Mouse (Mus musculus) ES-Bruce4 (cell line): ENCODE measurements around the gene Gnpda2. TPM values are rescaled to one million over a fixed set of nuclear protein-coding genes. Genes with fewer than 3 reads are reported as not detected.

ENCODE experiments used
- H3K27ac ChIP-seq: 2 replicates; pipeline ENCODE4 v1.5.1; 2012; ENCODE audit warnings: low read length, inconsistent platforms; ENCODE audit not compliant: insufficient read depth
- H3K27me3 ChIP-seq: 2 replicates; pipeline ENCODE4 v1.6.1; 2012; ENCODE audit warnings: mild to moderate bottlenecking, low read length, inconsistent platforms; ENCODE audit not compliant: control insufficient read depth, poor library complexity, insufficient read depth, severe bottlenecking
- H3K36me3 ChIP-seq: 2 replicates; pipeline ENCODE4 v1.6.1; 2012; ENCODE audit warnings: inconsistent platforms, mild to moderate bottlenecking, low read length, moderate library complexity; ENCODE audit not compliant: control insufficient read depth, poor library complexity, insufficient read depth, severe bottlenecking
- H3K4me1 ChIP-seq: one replicate; pipeline ENCODE4 v1.8.1; 2011; ENCODE audit warnings: low read length; ENCODE audit not compliant: control insufficient read depth, insufficient read depth
- H3K4me3 ChIP-seq: 2 replicates; pipeline ENCODE4 v1.5.1; 2011; ENCODE audit warnings: low read depth, mild to moderate bottlenecking, low read length
- H3K9ac ChIP-seq: 2 replicates; pipeline ENCODE4 v1.6.1; 2012; ENCODE audit warnings: low read depth, mild to moderate bottlenecking, inconsistent platforms; ENCODE audit not compliant: poor library complexity, severe bottlenecking
- H3K9me3 ChIP-seq: replicated peaks from 2 replicates; pipeline ENCODE4 v1.6.1; 2012; ENCODE audit warnings: mild to moderate bottlenecking, low read length, inconsistent platforms; ENCODE audit not compliant: control insufficient read depth, poor library complexity, insufficient read depth, severe bottlenecking
- CTCF ChIP-seq: IDR thresholded peaks from one replicate; pipeline ENCODE4 v1.8.1; 2011; ENCODE audit warnings: low read depth, low read length
- EP300 ChIP-seq: IDR thresholded peaks from 2 replicates; pipeline ENCODE4 v1.6.1; 2011; ENCODE audit warnings: low read depth, low read length; ENCODE audit not compliant: insufficient read depth
- POLR2A ChIP-seq: IDR thresholded peaks from one replicate; pipeline ENCODE4 v1.8.1; 2011; ENCODE audit warnings: low read length; ENCODE audit not compliant: insufficient read depth
- polyA plus RNA-seq: library from polyadenylated mRNA; stranded (reverse); fragments of >200 nt; gene quantifications from 2 replicates; pipeline ENCODE4 v1.2.4, GENCODE M21; 2011; ENCODE audit warnings: low read depth; ENCODE audit not compliant: missing spikeins, insufficient read depth, insufficient read length

Gene Gnpda2
- polyA plus RNA-seq, result 21.1 and 25.7 TPM in 2 replicates

GRCm38 (mm10) chr5:69591640-69592461 is at the start of gene Gnpda2:
TSS of gene Gnpda2 (minus strand) at chr5:69592340.
- TF ChIP-seq POLR2A, result peak; percentile 68
- TF ChIP-seq CTCF, result peak; percentile 21
- no peak for TF ChIP-seq EP300
- no peaks in the 10 kb centered on the region for H3K4me1 ChIP-seq
- peak within 1 kb of the TSS; percentile 87 for H3K9ac ChIP-seq
- H3K27ac ChIP-seq, result no peak within 1 kb of the TSS
- no peaks in the 10 kb centered on the region for H3K27me3 ChIP-seq
- no peaks in the 10 kb centered on the region for H3K36me3 ChIP-seq
- H3K9me3 ChIP-seq, result no peaks in the 10 kb centered on the region
- peak within 1 kb of the TSS; percentile 87 for H3K4me3 ChIP-seq

- no peak for TF ChIP-seq POLR2A
- TF ChIP-seq EP300, result no peak
- TF ChIP-seq CTCF, result no peak
- Histone ChIP-seq H3K4me1 (no peaks in the 10 kb centered on the region), H3K36me3 (no peaks in the 10 kb centered on the region), H3K27me3 (no peaks in the 10 kb centered on the region), H3K4me3 (no peak overlapping the region), H3K9ac (no peak overlapping the region), H3K27ac (no peak overlapping the region), H3K9me3 (no peaks in the 10 kb centered on the region)
Observed at GRCm38 (mm10) chr5:69634766-69635165, 42.6 kb upstream of the Gnpda2 start.

GRCm38 (mm10) chr5:69620899-69621298 is 28.8 kb upstream of the Gnpda2 start:
- no peak for TF ChIP-seq CTCF
- no peak for TF ChIP-seq POLR2A
- TF ChIP-seq EP300, result no peak
- Histone ChIP-seq H3K27me3 (no peaks in the 10 kb centered on the region; the same call in 1 of the 2 replicates), H3K9ac (no peak overlapping the region), H3K4me1 (no peaks in the 10 kb centered on the region), H3K9me3 (no peaks in the 10 kb centered on the region; the same call in 1 of the 2 replicates), H3K36me3 (no peaks in the 10 kb centered on the region), H3K27ac (no peak overlapping the region), H3K4me3 (no peak overlapping the region)

DNA sequence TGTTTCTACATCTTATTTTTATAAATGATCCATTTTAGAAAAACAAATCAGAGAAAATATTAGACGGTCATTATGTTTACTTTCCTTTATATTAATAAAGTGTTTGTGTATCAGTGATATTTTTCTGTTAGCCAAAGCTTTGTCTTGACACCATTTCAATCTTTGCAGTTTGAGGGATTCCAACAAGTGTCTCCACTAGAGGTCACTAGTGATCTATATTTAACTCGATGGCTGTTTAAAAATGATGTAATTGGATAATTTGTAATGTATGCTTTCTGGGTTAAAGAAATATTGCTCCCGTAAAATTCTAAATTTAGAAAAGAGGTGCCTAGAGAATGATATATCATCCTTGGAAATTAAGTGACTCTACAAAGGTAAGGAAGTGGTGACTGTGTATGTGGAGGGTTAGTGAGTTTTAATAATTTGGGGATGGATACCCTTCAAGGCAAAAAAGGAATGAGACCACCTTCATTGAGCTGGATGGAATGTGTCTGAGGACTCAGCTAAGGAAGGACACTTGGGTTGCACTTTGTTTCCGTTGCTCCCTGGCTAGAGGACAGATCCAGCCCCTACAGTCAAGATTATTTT is 21.2 kb upstream of the Gnpda2 start:
- Histone ChIP-seq H3K27me3 (no peaks in the 10 kb centered on the region), H3K27ac (no peak overlapping the region), H3K4me1 (no peaks in the 10 kb centered on the region), H3K9ac (no peak overlapping the region), H3K9me3 (no peaks in the 10 kb centered on the region), H3K36me3 (no peaks in the 10 kb centered on the region), H3K4me3 (no peak overlapping the region)
- TF ChIP-seq POLR2A, result no peak
- no peak for TF ChIP-seq EP300
- TF ChIP-seq CTCF, result no peak

- H3K4me1 ChIP-seq, result no peaks in the 10 kb centered on the region
Observed at GRCm38 (mm10) chr5:69601027-69601426, 8.9 kb upstream of the Gnpda2 start.

DNA sequence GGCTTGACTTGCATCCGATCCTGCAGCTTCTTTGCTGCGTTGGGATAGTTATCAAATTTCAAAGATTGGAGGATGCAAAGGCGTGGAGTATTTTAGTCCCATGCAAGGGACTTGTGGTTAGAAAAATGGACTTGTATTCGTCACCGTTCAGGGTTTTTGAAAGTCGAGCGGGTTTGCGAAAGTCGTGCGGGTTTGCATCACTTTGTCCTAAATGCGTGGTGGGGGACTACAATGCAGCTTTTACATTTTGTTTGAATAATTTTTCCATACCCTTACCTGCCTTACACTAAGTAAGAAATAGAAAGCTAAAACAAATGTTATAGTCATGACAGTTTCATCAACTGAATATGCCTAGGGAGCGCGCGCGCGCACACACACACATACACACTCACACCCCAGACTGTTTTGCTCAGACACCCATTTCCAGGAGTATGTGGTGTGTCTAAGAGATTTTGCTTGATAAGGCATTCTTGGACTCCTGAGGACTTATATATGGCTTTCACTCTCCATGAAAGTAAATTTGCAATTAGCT is 34.7 kb downstream of the Gnpda2 start:
- TF ChIP-seq POLR2A (no peak), EP300 (no peak), CTCF (no peak)
- peak overlapping the region; percentile 85 for H3K4me3 ChIP-seq
- peak overlapping the region; percentile 76 for H3K9ac ChIP-seq
- H3K36me3 ChIP-seq, result peaks cover 13% of the 10 kb centered on the region
- no peaks in the 10 kb centered on the region for H3K9me3 ChIP-seq
- H3K27ac ChIP-seq, result no peak overlapping the region
- no peaks in the 10 kb centered on the region for H3K4me1 ChIP-seq
- no peaks in the 10 kb centered on the region for H3K27me3 ChIP-seq

More at GRCm38 (mm10) chr5:69601027-69601426, 8.9 kb upstream of the Gnpda2 start:
- Histone ChIP-seq H3K36me3 (no peaks in the 10 kb centered on the region), H3K27me3 (no peaks in the 10 kb centered on the region), H3K9ac (no peak overlapping the region), H3K4me3 (no peak overlapping the region), H3K9me3 (no peaks in the 10 kb centered on the region), H3K27ac (no peak overlapping the region)
- no peak for TF ChIP-seq CTCF
